Mouse (Mus musculus) layer of hippocampus, adult 9-11 months (tissue): Measurements from ENCODE around the gene Dscaml1.

Experiments used
- DNase-seq: peaks from one replicate; pipeline ENCODE4 v3.0.0; 2022

The Dscaml1 gene

GRCm38 (mm10) chr9:45426456-45426855 lies at the start of gene Dscaml1:
Dscaml1 (plus strand) TSS chr9:45426628.
- no peak for DNase-seq

GRCm38 (mm10) chr9:45376883-45377282 lies 49.5 kb upstream of the Dscaml1 start:
- DNase-seq: no peak

GRCm38 (mm10) chr9:45380411-45381251 lies 45.8 kb upstream of the Dscaml1 start:
- DNase-seq: no peak

GRCm38 (mm10) chr9:45382336-45382735 lies 44.1 kb upstream of the Dscaml1 start:
- peak; percentile 37 for DNase-seq

- DNase-seq: no peak
Measured at GRCm38 (mm10) chr9:45382834-45383233, 43.6 kb upstream of the Dscaml1 start.

GRCm38 (mm10) chr9:45383883-45384282 lies 42.5 kb upstream of the Dscaml1 start:
- no peak for DNase-seq

- no peak for DNase-seq
Measured at GRCm38 (mm10) chr9:45386698-45387097, 39.7 kb upstream of the Dscaml1 start.

- peak; percentile 76 for DNase-seq
Measured at GRCm38 (mm10) chr9:45388385-45388994, 37.9 kb upstream of the Dscaml1 start.

GRCm38 (mm10) chr9:45389596-45389995 lies 36.8 kb upstream of the Dscaml1 start:
- DNase-seq: no peak

- no peak for DNase-seq
Measured at GRCm38 (mm10) chr9:45391299-45391698, 35.1 kb upstream of the Dscaml1 start.

- DNase-seq: no peak
Measured at GRCm38 (mm10) chr9:45395218-45395617, 31.2 kb upstream of the Dscaml1 start.

GRCm38 (mm10) chr9:45395796-45396195 lies 30.6 kb upstream of the Dscaml1 start:
- no peak for DNase-seq

GRCm38 (mm10) chr9:45398336-45398735 lies 28.1 kb upstream of the Dscaml1 start:
- DNase-seq: no peak

- DNase-seq: no peak
Measured at GRCm38 (mm10) chr9:45399434-45399833, 27.0 kb upstream of the Dscaml1 start, which contains the start of gene Fxyd2. Fxyd2 (plus strand) TSS chr9:45399669.

GRCm38 (mm10) chr9:45401851-45402250 lies 24.6 kb upstream of the Dscaml1 start:
- no peak for DNase-seq

- no peak for DNase-seq
Measured at GRCm38 (mm10) chr9:45402957-45403356, 23.5 kb upstream of the Dscaml1 start.

GRCm38 (mm10) chr9:45405694-45406093 lies 20.7 kb upstream of the Dscaml1 start:
- no peak for DNase-seq

- no peak for DNase-seq
Measured at GRCm38 (mm10) chr9:45406808-45407207, 19.6 kb upstream of the Dscaml1 start.

- DNase-seq: peak; percentile 73
Measured at GRCm38 (mm10) chr9:45407706-45408675, 18.4 kb upstream of the Dscaml1 start.

GRCm38 (mm10) chr9:45410193-45410592 lies 16.2 kb upstream of the Dscaml1 start:
- DNase-seq: no peak

GRCm38 (mm10) chr9:45410614-45411013 lies 15.8 kb upstream of the Dscaml1 start:
- no peak for DNase-seq

- DNase-seq: no peak
Measured at GRCm38 (mm10) chr9:45411111-45411510, 15.3 kb upstream of the Dscaml1 start.

GRCm38 (mm10) chr9:45411803-45412202 lies 14.6 kb upstream of the Dscaml1 start:
- DNase-seq: peak; percentile 58
